Mouse (Mus musculus): ENCODE measurements at regions not wholly inside any gene's neighbourhood (a gene's known extent, or its start where the extent isn't known, plus 50 kb on each side); places are given as distances from the start of the nearest gene placed in this dataset.

- no peak for TF ChIP-seq CTCF (IDR thresholded peaks at IDR 0.05; ENCODE audit: control insufficient read depth, insufficient read depth, insufficient read length)
- no peak for TF ChIP-seq MAX (IDR thresholded peaks at IDR 0.05)
- TF ChIP-seq MYOG (IDR thresholded peaks at IDR 0.05; ENCODE audit: control insufficient read depth, extremely low read depth, insufficient read length), result no peak
- TF ChIP-seq USF1 (IDR thresholded peaks at IDR 0.05; ENCODE audit: low read depth), result no peak
- no peak for TF ChIP-seq CEBPB (IDR thresholded peaks at IDR 0.05; ENCODE audit: low read depth)
Observed at GRCm38 (mm10) chr1:90281956-90282355, 78.2 kb downstream of the Ackr3 start.
